Mouse (Mus musculus): Measurements from ENCODE around the gene Piezo1. TPM values are rescaled to one million over a fixed set of nuclear protein-coding genes. Genes with fewer than 3 reads are reported as not detected.

Piezo1 gene
- polyA plus RNA-seq, 1 experiment from 2014 or later, result 253 TPM

- DNase-seq (ENCODE audit: low read depth, low spot score), result no peak
Observed at GRCm38 (mm10) chr8:122527937-122528336, 23.2 kb downstream of the Piezo1 start.

GRCm38 (mm10) chr8:122526526-122527170 is 24.5 kb downstream of the Piezo1 start:
- ATAC-seq (peak; percentile 76), DNase-seq (ENCODE audit: low read depth, low spot score) (no peak)
- POLR2A ChIA-PET, result interaction anchor here (0.9 to 6.8 kb wide), 3 partner anchors 11 to 41 kb away, joined by 4 to 55 read pairs (median 6); partner anchors contain the start of genes Cdt1 and Piezo1
- CTCF ChIA-PET, result interaction anchor here (1.0 to 1.4 kb wide), 2 partner anchors 23 to 36 kb away, joined by 3 to 4 read pairs; no protein-coding TSS in a partner anchor
- no peak for TF ChIP-seq CTCF (IDR thresholded peaks at IDR 0.05)
- in situ Hi-C loops (cut with MboI; ENCODE audit: low pct_unique_long_range_greater_than_20kb), result no loop called here
- no peaks in the 10 kb centered on the region for H3K27me3 ChIP-seq

More at GRCm38 (mm10) chr8:122527937-122528336, 23.2 kb downstream of the Piezo1 start:
- ChIA-PET CTCF (interaction anchor here (1.4 kb wide), 1 partner anchor 22 kb away, joined by 4 read pairs; no protein-coding TSS in a partner anchor), POLR2A (no interaction called here)
- no peaks in the 10 kb centered on the region for H3K27me3 ChIP-seq
- TF ChIP-seq CTCF (IDR thresholded peaks at IDR 0.05), result no peak
- ATAC-seq, result no peak
- in situ Hi-C loops (cut with MboI; ENCODE audit: low pct_unique_long_range_greater_than_20kb), result no loop called here

GRCm38 (mm10) chr8:122526084-122526483 is 25.0 kb downstream of the Piezo1 start:
- POLR2A ChIA-PET, result interaction anchor here (0.9 to 6.8 kb wide), 4 partner anchors 11 to 41 kb away, joined by 3 to 55 read pairs (median 5); partner anchors contain the start of genes Cdt1 and Piezo1
- CTCF ChIA-PET, result interaction anchor here (1.0 to 1.4 kb wide), 3 partner anchors 19 to 35 kb away, joined by 3 to 7 read pairs (median 3); partner anchors contain the start of gene Piezo1
- no peaks in the 10 kb centered on the region for H3K27me3 ChIP-seq
- ATAC-seq (peak; percentile 25), DNase-seq (ENCODE audit: low read depth, low spot score) (no peak)
- in situ Hi-C loops (cut with MboI; ENCODE audit: low pct_unique_long_range_greater_than_20kb), result no loop called here
- TF ChIP-seq CTCF (IDR thresholded peaks at IDR 0.05), result no peak

GRCm38 (mm10) chr8:122525004-122525403 is 26.1 kb downstream of the Piezo1 start:
- in situ Hi-C loops (cut with MboI; ENCODE audit: low pct_unique_long_range_greater_than_20kb), result no loop called here
- TF ChIP-seq CTCF (IDR thresholded peaks at IDR 0.05), result no peak
- no peak for ATAC-seq
- H3K27me3 ChIP-seq, result no peaks in the 10 kb centered on the region
- POLR2A ChIA-PET, result interaction anchor here (1.1 to 6.8 kb wide), 3 partner anchors 12 to 24 kb away, joined by 3 to 55 read pairs (median 6); partner anchors contain the start of gene Piezo1
- no peak for DNase-seq (ENCODE audit: low read depth, low spot score)
- CTCF ChIA-PET, result interaction anchor here (0.7 to 3.0 kb wide), 6 partner anchors 12 to 41 kb away, joined by 3 to 7 read pairs (median 3); partner anchors contain the start of gene Piezo1

GRCm38 (mm10) chr8:122524506-122524905 is 26.6 kb downstream of the Piezo1 start:
- DNase-seq (ENCODE audit: low read depth, low spot score) (no peak), ATAC-seq (no peak)
- no peaks in the 10 kb centered on the region for H3K27me3 ChIP-seq
- in situ Hi-C loops (cut with MboI; ENCODE audit: low pct_unique_long_range_greater_than_20kb), result no loop called here
- ChIA-PET POLR2A (interaction anchor here (6.8 kb wide), 1 partner anchor 24 kb away, joined by 55 read pairs; the partner anchor contains the start of gene Piezo1), CTCF (interaction anchor here (0.7 to 3.0 kb wide), 5 partner anchors 13 to 41 kb away, joined by 3 to 18 read pairs (median 3); partner anchors contain the start of gene Piezo1)
- no peak for TF ChIP-seq CTCF (IDR thresholded peaks at IDR 0.05)

- TF ChIP-seq CTCF (IDR thresholded peaks at IDR 0.05), result no peak
- H3K27me3 ChIP-seq, result no peaks in the 10 kb centered on the region
- DNase-seq (ENCODE audit: low read depth, low spot score) (peak; percentile 76), ATAC-seq (peak; percentile 1)
- POLR2A ChIA-PET, result interaction anchor here (0.6 to 6.8 kb wide), 4 partner anchors 17 to 50 kb away, joined by 3 to 55 read pairs (median 7); partner anchors contain the start of gene Piezo1
- in situ Hi-C loops (cut with MboI; ENCODE audit: low pct_unique_long_range_greater_than_20kb), result no loop called here
- CTCF ChIA-PET, result interaction anchor here (1.4 to 3.0 kb wide), 4 partner anchors 14 to 40 kb away, joined by 3 to 18 read pairs (median 7); partner anchors contain the start of gene Piezo1
Observed at GRCm38 (mm10) chr8:122523652-122524360, 27.3 kb downstream of the Piezo1 start.

GRCm38 (mm10) chr8:122522796-122523651 is 28.1 kb downstream of the Piezo1 start:
- ChIA-PET CTCF (interaction anchor here (1.5 to 3.0 kb wide), 3 partner anchors 14 to 27 kb away, joined by 7 to 18 read pairs (median 7); partner anchors contain the start of gene Piezo1), POLR2A (interaction anchor here (0.8 to 6.8 kb wide), 3 partner anchors 17 to 44 kb away, joined by 3 to 55 read pairs (median 4); partner anchors contain the start of gene Piezo1)
- in situ Hi-C loops (cut with MboI; ENCODE audit: low pct_unique_long_range_greater_than_20kb), result no loop called here
- no peak for TF ChIP-seq CTCF (IDR thresholded peaks at IDR 0.05)
- DNase-seq (ENCODE audit: low read depth, low spot score), result peak; percentile 71
- ATAC-seq, result peak; percentile 26
- no peaks in the 10 kb centered on the region for H3K27me3 ChIP-seq

- TF ChIP-seq CTCF (IDR thresholded peaks at IDR 0.05), result no peak
- no peaks in the 10 kb centered on the region for H3K27me3 ChIP-seq
- ChIA-PET POLR2A (interaction anchor here (6.8 kb wide), 1 partner anchor 28 kb away, joined by 55 read pairs; the partner anchor contains the start of gene Piezo1), CTCF (interaction anchor here (1.0 kb wide), 1 partner anchor 12 kb away, joined by 3 read pairs; no protein-coding TSS in a partner anchor)
- no peak for ATAC-seq
- in situ Hi-C loops (cut with MboI; ENCODE audit: low pct_unique_long_range_greater_than_20kb), result no loop called here
- DNase-seq (ENCODE audit: low read depth, low spot score), result no peak
Observed at GRCm38 (mm10) chr8:122520611-122521010, 30.5 kb downstream of the Piezo1 start.

GRCm38 (mm10) chr8:122517541-122518190 is 33.5 kb downstream of the Piezo1 start:
- in situ Hi-C loops (cut with MboI; ENCODE audit: low pct_unique_long_range_greater_than_20kb), result no loop called here
- POLR2A ChIA-PET, result interaction anchor here (1.1 kb wide), 1 partner anchor 10 kb away, joined by 3 read pairs; no protein-coding TSS in a partner anchor
- TF ChIP-seq CTCF (IDR thresholded peaks at IDR 0.05), result no peak
- CTCF ChIA-PET, result interaction anchor here (1.1 kb wide), 1 partner anchor 101 kb away, joined by 3 read pairs; no protein-coding TSS in a partner anchor
- no peaks in the 10 kb centered on the region for H3K27me3 ChIP-seq
- DNase-seq (ENCODE audit: low read depth, low spot score) (no peak), ATAC-seq (no peak)
